In the genomic region with DNA sequence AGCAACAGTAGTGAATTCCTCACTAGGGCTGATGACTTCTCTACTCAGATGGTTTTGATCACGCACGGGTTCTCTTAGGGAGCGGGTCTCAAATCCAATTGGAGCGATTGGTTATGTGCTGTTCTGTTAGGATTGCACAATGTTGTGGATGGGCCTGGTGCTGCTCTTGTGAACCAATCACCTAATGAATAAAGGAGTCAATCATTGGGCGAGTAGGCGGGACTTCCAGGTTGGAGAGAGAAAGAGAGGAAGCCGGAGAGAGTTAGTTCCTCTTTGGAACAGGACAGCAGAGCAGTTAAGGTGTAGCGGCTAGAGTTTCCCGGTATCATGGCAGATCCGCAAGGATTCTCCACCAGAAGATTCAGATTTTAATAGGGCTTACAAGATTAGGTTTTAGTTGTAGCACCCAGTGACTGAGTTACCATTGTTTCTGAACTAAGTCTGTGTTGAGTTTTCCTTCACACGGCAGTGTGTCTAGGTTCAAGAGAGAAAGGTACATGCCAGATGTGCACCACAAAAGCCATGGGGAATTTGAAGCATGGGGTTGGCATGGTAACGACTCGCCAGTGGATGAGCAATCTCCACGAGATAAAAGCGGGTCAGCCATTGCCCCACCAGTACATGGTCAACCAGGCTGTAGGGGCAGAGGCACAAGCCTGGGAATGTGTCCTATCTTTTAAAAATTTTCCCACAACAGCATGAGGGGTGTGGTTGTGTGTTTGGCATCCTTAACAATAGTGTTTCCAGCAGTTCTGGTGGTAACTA, we compare ENCODE assay signal across 17 mouse cellular contexts.
"Had no signal": no experiment of that assay in that cellular context is flagged by ENCODE, and none has a peak within 500 bp of the region (broad histone marks: within the 10 kb centered on the region; RNA-seq: fewer than 3 reads in every experiment).

No protein-coding gene starts in this region.

- H3K36me3 ChIP-seq: liver, embryonic 13.5 days had no signal

- H3K27me3 ChIP-seq: liver, embryonic 13.5 days had no signal

- H3K9me3 ChIP-seq: liver, embryonic 13.5 days had no signal

- H3K4me3 ChIP-seq: left cerebral cortex, adult 2 months; liver, embryonic 13.5 days had no signal

- H3K4me1 ChIP-seq: liver, embryonic 13.5 days had no signal

- H3K4me2 ChIP-seq: liver, embryonic 13.5 days; midbrain, embryonic 11.5 days had no signal

- DNase-seq: kidney, postnatal 10 days; kidney, postnatal 36 days; layer of hippocampus, postnatal 36 days; liver, embryonic 13.5 days; lung, adult 2 months; lung, postnatal 14 days; lung, postnatal 4 days; midbrain, embryonic 14.5 days; right cerebral cortex, adult 18-20 months; right cerebral cortex, postnatal 14 days; right cerebral cortex, postnatal 4 days; thymus, adult 18-20 months; thymus, postnatal 14 days; thymus, postnatal 4 days had no signal

- H3K27ac ChIP-seq: left cerebral cortex, adult 2 months; liver, embryonic 13.5 days; stomach, postnatal 0 days had no signal

- H3K9ac ChIP-seq: liver, embryonic 13.5 days had no signal
